Mouse (Mus musculus): Measurements from ENCODE around the gene Rasa4.
"Not testable (repeated sequence)": the region's sequence is repeated elsewhere in the genome, so short reads cannot be mapped to it uniquely, and the experiment has no call there.

Rasa4 gene

GRCm38 (mm10) chr5:136115891-136116783 lies 32.4 kb downstream of the Rasa4 start, which contains the start of gene Polr2j:
Gene Polr2j (plus strand): TSS chr5:136116631.
- peak; percentile 98 for DNase-seq

DNA sequence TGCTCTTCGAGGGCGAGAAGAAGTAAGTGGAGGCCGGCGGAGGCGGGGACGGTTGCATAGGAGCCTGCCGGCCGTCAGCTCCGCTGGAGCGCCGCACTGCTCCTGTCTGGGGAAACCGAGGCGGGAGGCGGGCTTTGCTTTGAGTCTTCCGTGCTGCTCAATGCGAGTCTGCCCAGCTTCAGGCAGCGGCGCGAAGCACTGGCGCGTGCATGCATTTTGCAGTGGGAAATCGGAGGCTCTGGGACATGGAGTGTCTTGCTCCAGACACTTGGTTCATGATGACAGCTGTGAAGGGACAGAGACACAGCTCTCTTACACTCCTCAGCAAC lies 33.0 kb downstream of the Rasa4 start:
- no peak for DNase-seq

DNA sequence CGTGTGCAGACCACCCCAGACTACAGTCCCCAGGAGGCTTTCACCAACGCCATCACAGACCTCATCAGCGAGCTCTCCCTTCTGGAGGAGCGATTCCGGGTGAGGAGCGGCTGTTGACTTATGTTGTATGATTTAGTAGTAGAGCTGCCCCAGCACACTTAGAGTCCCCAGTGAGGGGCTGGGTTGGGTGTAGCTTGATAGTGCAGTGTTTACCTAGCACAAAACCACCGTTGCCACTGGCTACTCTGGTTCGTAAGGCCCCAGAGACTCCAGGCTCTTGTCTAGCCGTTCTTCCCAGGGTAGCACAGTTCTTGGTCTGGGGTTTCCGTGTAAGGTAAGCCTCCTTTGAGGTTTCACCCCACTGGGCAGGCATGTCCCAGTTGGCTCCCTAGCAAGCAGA lies 38.4 kb downstream of the Rasa4 start:
- DNase-seq, result no peak

- peak; percentile 97 for DNase-seq
Measured at GRCm38 (mm10) chr5:136135571-136136291, 52.0 kb downstream of the Rasa4 start, which contains the start of the genes Lrwd1 and Alkbh4. Gene Lrwd1 (minus strand): TSS chr5:136136074. Gene Alkbh4 (plus strand): TSS chr5:136136146.

DNA sequence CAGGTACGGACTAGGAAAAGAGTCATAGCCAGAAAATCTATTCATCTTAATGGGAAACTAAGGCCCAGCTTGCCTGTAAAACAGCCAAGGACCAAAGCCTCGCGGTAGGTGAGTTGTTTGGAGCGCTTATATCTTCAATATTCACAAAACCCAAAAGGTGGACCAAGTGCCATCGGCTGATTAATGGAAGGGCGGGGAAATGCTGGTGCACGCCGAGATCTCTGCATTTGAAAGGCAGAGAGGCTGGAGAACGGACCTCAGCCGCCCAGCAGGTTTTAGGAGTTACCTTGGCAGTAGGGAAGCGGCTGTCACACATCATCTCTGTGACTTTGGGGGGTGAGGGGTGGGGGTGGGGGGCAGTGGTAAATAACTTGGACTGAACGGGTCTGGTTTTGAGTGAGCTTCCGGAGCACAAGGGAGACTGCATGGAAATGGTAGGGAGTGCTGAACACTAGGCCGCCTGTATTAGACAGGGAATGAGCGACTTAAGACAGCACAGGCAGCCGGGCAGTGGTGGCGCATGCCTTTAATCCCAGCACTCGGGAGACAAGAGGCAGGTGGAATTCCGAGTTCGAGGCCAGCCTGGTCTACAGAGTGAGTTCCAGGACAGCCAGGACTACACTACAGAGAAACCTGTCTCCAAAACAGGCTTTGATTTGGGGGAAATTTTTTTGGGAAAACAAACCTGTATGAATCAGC lies 52.7 kb downstream of the Rasa4 start:
- no peak for DNase-seq

DNA sequence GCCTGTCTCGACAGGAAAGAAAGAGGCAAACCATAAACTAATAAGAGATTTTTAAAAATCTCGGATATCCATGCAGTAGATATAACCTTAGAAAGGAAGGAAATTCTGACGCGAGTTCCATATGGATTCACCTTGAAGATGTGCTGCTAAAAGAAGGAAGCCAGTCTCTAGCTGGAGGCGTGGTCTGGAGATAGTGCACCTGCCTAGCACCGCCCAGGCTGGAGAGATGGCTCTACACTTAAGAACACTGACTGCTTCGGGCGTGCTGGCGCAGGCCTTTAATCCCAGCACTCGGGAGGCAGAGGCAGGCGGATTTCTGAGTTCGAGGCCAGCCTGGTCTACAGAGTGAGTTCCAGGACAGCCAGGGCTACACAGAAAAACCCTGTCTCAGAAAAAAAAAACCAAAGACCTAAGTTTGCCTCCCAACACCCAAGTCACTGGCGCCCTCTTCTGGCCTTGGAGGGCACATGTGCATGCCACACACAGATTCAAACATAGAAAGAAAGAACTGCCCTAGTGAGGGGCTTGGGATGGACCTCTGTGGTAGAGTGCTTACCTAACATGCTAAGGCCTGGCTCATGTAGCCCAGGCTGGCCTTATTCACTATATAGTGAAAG lies 54.0 kb downstream of the Rasa4 start:
- peak; percentile 58 for DNase-seq

- no peak for DNase-seq
Measured at GRCm38 (mm10) chr5:136139393-136139792, 55.7 kb downstream of the Rasa4 start.

DNA sequence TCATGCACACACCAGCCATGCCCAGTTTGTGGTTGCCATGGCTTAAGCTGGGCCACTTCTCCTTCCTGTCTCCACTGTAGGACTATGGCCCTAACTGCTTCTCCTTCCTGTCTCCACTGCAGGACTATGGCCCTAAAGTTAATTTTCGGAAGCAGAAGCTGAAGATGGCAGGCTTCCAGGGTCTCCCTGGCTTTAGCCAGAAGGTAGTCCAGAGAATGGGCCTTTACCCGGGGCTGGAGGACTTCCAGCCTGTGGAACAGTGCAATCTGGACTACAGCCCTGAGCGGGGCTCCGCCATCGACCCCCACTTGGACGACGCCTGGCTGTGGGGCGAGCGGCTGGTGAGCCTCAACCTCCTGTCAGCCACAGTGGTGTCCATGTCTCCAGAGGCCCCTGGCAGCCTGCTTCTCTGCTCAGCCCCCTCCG lies 56.4 kb downstream of the Rasa4 start:
- DNase-seq, result no peak

DNA sequence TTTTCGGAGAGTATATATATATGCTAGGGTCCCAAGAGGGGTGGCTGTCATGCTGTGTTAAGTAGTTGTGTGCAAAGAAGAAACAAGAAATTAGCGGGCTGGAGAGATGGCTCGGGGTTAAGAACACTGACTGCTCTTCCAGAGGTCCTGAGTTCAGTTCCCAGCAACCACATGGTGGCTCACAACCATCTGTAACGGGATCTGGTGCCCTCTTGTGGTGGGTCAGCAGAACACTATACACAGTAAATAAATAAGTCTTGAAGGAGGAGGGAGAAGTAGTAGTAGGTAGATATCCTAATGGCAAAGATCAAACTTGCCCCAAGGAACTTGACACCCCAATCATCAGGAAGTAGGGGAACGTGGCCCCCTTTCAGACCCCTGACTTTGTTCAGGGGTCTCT lies 59.0 kb downstream of the Rasa4 start:
- DNase-seq, result no peak

- no peak for DNase-seq
Measured at GRCm38 (mm10) chr5:136143161-136143755, 59.5 kb downstream of the Rasa4 start.

DNA sequence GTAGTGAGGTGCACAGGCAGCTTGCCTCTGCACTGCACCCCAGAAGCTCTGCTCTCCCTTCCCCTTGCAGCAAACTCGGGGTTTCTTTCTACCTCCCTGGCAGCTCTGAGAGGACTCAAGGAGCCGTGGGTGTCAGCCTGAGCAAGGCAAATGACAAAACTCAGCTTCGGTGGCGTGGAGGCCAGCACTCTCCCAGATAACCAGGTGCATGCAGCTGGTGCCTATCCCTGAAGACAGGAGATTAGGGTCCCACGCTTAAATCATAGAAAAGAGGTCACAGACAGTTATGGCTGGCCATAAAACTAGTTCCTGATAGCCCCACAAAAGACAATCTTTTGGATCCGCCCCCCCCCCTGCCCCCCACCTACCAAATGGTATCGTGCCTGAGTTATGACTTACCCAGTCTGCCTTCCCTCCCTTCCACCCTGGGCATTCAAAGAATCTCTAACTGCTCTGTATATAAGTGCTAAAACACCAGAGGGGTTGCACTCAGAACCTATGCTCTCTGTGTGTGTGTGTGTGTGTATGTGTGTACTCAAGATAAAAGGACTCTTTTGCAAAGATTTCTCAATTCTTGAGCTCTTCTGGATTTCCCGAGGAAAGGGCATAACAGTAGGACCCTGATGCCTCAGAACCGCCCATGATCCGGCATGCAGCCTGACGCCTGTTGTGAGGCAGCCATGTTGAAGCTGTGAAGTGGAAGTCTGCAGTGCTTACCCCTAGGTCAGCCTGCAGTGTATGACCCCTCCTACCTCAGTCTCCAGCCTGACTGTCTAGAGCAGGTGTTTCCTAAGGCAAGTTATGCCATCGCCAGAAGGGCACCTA lies 61.1 kb downstream of the Rasa4 start:
- peak; percentile 56 for DNase-seq

- DNase-seq, result no peak
Measured at GRCm38 (mm10) chr5:136146936-136147335, 63.2 kb downstream of the Rasa4 start.

DNA sequence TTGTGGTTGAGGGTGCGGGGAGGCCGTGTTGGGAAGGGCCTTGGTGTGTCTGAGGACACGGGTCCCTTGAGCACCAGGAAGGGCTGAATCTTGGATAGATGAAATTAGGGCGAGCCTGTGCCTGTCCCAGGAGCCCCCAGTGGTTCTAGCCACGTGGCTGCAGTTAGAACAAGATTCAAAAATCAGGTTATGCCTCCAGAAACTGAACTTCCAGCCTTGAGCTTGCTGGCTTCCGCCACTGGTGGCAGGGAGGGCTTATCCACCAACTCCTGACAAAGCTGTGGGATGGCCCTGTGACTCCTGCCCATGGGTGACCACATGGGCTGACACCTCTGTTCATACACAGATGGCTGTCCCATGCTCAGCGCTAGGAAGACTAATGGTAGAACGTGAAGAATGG lies 64.0 kb downstream of the Rasa4 start:
- DNase-seq, result no peak

GRCm38 (mm10) chr5:136149134-136149576 lies 65.4 kb downstream of the Rasa4 start:
- DNase-seq, result not testable (repeated sequence)

DNA sequence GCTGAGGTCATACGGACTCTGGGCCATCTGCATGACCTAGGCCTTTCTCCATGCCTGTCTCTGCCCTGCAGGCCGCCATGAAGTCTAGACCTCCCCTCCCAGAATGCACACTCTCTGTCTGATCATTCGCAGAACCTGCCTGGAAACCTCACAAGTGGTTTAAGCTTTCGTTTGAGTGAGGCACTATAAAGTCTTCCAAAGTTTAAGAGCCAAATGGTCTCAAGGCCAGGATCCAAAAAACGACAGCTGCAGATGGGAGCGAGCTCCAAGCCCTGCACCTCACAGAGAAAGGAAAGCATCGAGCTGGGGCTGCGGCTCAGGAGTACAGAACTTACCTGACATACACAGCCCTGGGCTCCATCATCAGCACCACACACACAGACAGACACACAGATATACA lies 68.6 kb downstream of the Rasa4 start:
- no peak for DNase-seq

DNA sequence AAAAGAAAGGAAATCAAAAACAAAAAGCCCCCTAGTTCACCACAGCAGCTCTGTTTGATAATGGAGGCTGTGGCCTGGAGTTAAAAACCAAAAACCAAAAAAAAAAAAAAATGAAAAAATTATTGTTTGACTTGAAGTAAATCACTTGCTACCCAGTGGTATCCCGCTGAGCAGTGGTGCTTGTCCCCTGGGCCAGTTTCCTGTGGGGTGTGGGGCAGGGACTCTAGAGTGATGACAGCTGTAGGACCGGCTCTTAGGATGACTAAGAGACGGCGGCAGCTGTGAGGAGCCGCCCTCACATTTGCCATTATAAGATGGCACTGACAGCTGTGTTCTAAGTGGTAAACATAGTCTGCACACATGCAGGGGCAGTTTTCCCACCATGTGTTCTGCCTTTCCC lies 71.7 kb downstream of the Rasa4 start:
- no peak for DNase-seq

DNA sequence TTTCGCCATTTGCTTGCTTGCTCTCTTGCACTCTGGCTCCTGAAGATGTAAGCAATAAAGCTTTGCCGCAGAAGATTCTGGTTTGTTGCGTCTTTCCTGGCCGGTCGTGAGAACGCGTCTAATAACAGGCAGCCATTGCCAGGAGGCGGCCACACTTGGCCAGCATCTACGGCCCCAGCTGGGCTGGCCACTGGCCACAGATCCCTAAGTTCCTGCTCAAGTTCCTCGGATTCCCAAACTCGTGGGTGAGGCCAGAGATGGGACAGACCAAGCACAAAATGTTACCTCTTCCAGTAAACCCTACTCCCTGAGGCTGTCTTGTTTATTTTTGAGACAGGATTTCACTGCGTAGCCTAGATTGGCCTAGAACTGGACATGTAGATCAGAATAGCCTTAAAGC lies 76.4 kb downstream of the Rasa4 start:
- peak; percentile 62 for DNase-seq
